In the genomic region with DNA sequence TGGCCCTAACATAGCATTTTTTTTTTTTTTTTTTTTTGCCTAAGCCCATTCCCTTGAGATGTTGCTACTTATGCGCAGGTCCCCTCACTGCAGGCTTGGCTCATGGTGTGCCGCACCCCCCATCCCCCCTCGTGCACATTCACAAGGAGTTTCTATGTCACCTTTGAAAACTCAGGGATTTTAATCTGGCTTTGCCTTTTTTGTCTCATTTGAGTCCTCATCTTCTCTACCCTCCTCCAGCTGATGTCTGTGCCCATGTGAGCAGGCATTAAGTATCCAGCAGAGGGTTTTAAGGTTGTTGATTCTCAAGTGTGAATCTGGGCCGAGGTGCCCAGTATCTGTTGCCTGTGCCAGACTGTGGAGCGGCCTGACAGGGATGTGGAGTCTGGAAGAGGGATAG, we compare ENCODE assay signal across 18 mouse cellular contexts. TPM values are rescaled to one million over a fixed set of nuclear protein-coding genes. Genes with fewer than 3 reads are reported as not detected.
A peak's percentile ranks its signal among the peaks of the same experiment; 100 is the strongest.
DNase-seq lines count a peak whose midpoint lies in the region; ATAC-seq lines count a peak whose summit lies in the region.
"Had no signal": no experiment of that assay in that cellular context is flagged by ENCODE, and none has a peak within 500 bp of the region (broad histone marks: within the 10 kb centered on the region; RNA-seq: fewer than 3 reads in every experiment).

No protein-coding gene starts in this region.

- H3K4me3 ChIP-seq in forebrain, embryonic 12.5 days (replicated peaks), result no peak overlapping the region
- no peak overlapping the region for H3K4me3 ChIP-seq in forebrain, embryonic 11.5 days (ENCODE audit: low read depth, low read length)
- H3K4me3 ChIP-seq in hindbrain, embryonic 14.5 days (replicated peaks; ENCODE audit: low read length), result no peak overlapping the region
- no peak overlapping the region for H3K4me3 ChIP-seq in hindbrain, embryonic 12.5 days
- H3K4me3 ChIP-seq in embryonic facial prominence, embryonic 10.5 days, result no peak overlapping the region
- peak overlapping the region; percentile 9; the same call in 1 of the 2 replicates for H3K4me3 ChIP-seq in midbrain, embryonic 15.5 days
- H3K4me3 ChIP-seq: heart, embryonic 10.5 days; limb, embryonic 12.5 days had no signal

- peak overlapping the region; percentile 56; the same call in 1 of the 2 replicates for H3K27ac ChIP-seq in forebrain, embryonic 12.5 days
- H3K27ac ChIP-seq in forebrain, embryonic 11.5 days (ENCODE audit: low read depth, low read length), result no peak overlapping the region
- no peak overlapping the region for H3K27ac ChIP-seq in hindbrain, embryonic 14.5 days
- H3K27ac ChIP-seq in hindbrain, embryonic 12.5 days, result no peak overlapping the region
- H3K27ac ChIP-seq in embryonic facial prominence, embryonic 10.5 days (replicated peaks), result peak overlapping the region; percentile 30
- no peak overlapping the region for H3K27ac ChIP-seq in midbrain, embryonic 15.5 days
- H3K27ac ChIP-seq: left cerebral cortex, adult 2 months; limb, embryonic 12.5 days had no signal

- no peak overlapping the region for H3K9ac ChIP-seq in forebrain, embryonic 12.5 days
- no peak overlapping the region; the same call in 1 of the 2 replicates for H3K9ac ChIP-seq in forebrain, embryonic 11.5 days (ENCODE audit: low read length)
- H3K9ac ChIP-seq in hindbrain, embryonic 14.5 days, result no peak overlapping the region
- H3K9ac ChIP-seq in hindbrain, embryonic 12.5 days, result no peak overlapping the region
- no peak overlapping the region for H3K9ac ChIP-seq in midbrain, embryonic 15.5 days
- H3K9ac ChIP-seq: limb, embryonic 12.5 days had no signal

- H3K27me3 ChIP-seq in forebrain, embryonic 12.5 days, result peaks cover 6% of the 10 kb centered on the region; the same call in 1 of the 2 replicates
- no peaks in the 10 kb centered on the region; the same call in 1 of the 2 replicates for H3K27me3 ChIP-seq in forebrain, embryonic 11.5 days (ENCODE audit: control insufficient read depth, insufficient read depth, low read length)
- H3K27me3 ChIP-seq in hindbrain, embryonic 14.5 days (ENCODE audit: control insufficient read depth, insufficient read depth, low read length), result peaks cover 3% of the 10 kb centered on the region; the same call in 1 of the 2 replicates
- H3K27me3 ChIP-seq in hindbrain, embryonic 12.5 days, result peaks cover 13% of the 10 kb centered on the region; the same call in 1 of the 2 replicates
- peaks cover 23% of the 10 kb centered on the region for H3K27me3 ChIP-seq in embryonic facial prominence, embryonic 10.5 days (replicated peaks; ENCODE audit: low read depth, poor library complexity, severe bottlenecking)
- no peaks in the 10 kb centered on the region for H3K27me3 ChIP-seq in midbrain, embryonic 15.5 days (replicated peaks)
- H3K27me3 ChIP-seq: Patski had no signal

- H3K36me3 ChIP-seq in forebrain, embryonic 12.5 days (replicated peaks), result no peaks in the 10 kb centered on the region
- no peaks in the 10 kb centered on the region for H3K36me3 ChIP-seq in forebrain, embryonic 11.5 days (ENCODE audit: control insufficient read depth, insufficient read depth, low read length)
- H3K36me3 ChIP-seq in hindbrain, embryonic 14.5 days (replicated peaks; ENCODE audit: control insufficient read depth, insufficient read depth), result no peaks in the 10 kb centered on the region
- H3K36me3 ChIP-seq in hindbrain, embryonic 12.5 days, result no peaks in the 10 kb centered on the region
- no peaks in the 10 kb centered on the region for H3K36me3 ChIP-seq in embryonic facial prominence, embryonic 10.5 days (replicated peaks)
- H3K36me3 ChIP-seq in midbrain, embryonic 15.5 days (replicated peaks), result no peaks in the 10 kb centered on the region
- H3K36me3 ChIP-seq: heart, embryonic 10.5 days; limb, embryonic 12.5 days had no signal

- H3K4me1 ChIP-seq in forebrain, embryonic 12.5 days, result peaks cover 33% of the 10 kb centered on the region
- peaks cover 6% of the 10 kb centered on the region for H3K4me1 ChIP-seq in forebrain, embryonic 11.5 days (replicated peaks; ENCODE audit: control insufficient read depth, insufficient read depth, low read length)
- H3K4me1 ChIP-seq in hindbrain, embryonic 14.5 days (replicated peaks; ENCODE audit: control insufficient read depth, insufficient read depth, low read length), result peaks cover 15% of the 10 kb centered on the region
- H3K4me1 ChIP-seq in hindbrain, embryonic 12.5 days, result peaks cover 13% of the 10 kb centered on the region
- peaks cover 49% of the 10 kb centered on the region for H3K4me1 ChIP-seq in embryonic facial prominence, embryonic 10.5 days
- peaks cover 39% of the 10 kb centered on the region for H3K4me1 ChIP-seq in midbrain, embryonic 15.5 days

- no peaks in the 10 kb centered on the region for H3K9me3 ChIP-seq in forebrain, embryonic 12.5 days
- no peaks in the 10 kb centered on the region for H3K9me3 ChIP-seq in forebrain, embryonic 11.5 days (ENCODE audit: control insufficient read depth, low read length)
- no peaks in the 10 kb centered on the region for H3K9me3 ChIP-seq in hindbrain, embryonic 14.5 days (ENCODE audit: control insufficient read depth, low read length)
- no peaks in the 10 kb centered on the region for H3K9me3 ChIP-seq in hindbrain, embryonic 12.5 days (replicated peaks)
- H3K9me3 ChIP-seq in embryonic facial prominence, embryonic 10.5 days, result no peaks in the 10 kb centered on the region
- H3K9me3 ChIP-seq in midbrain, embryonic 15.5 days, result no peaks in the 10 kb centered on the region
- H3K9me3 ChIP-seq: heart, embryonic 10.5 days; limb, embryonic 12.5 days had no signal

- H3K4me2 ChIP-seq in forebrain, embryonic 12.5 days, result no peak overlapping the region; the same call in 1 of the 2 replicates
- no peak overlapping the region for H3K4me2 ChIP-seq in forebrain, embryonic 11.5 days (ENCODE audit: low read depth, low read length, severe bottlenecking)
- peak overlapping the region; percentile 11; the same call in 1 of the 2 replicates for H3K4me2 ChIP-seq in hindbrain, embryonic 14.5 days (replicated peaks)
- H3K4me2 ChIP-seq in hindbrain, embryonic 12.5 days (replicated peaks), result no peak overlapping the region
- peak overlapping the region; percentile 96 for H3K4me2 ChIP-seq in midbrain, embryonic 15.5 days
- H3K4me2 ChIP-seq: limb, embryonic 12.5 days had no signal

- WGBS in forebrain, embryonic 12.5 days, result 27% methylated on average over 5 of the region's 5 CpGs
- WGBS in forebrain, embryonic 11.5 days, result 25% methylated on average over 5 of the region's 5 CpGs
- 31% methylated on average over 5 of the region's 5 CpGs for WGBS in hindbrain, embryonic 14.5 days
- 37% methylated on average over 5 of the region's 5 CpGs for WGBS in hindbrain, embryonic 12.5 days
- 33% methylated on average over 5 of the region's 5 CpGs for WGBS in embryonic facial prominence, embryonic 10.5 days
- 24% methylated on average over 5 of the region's 5 CpGs for WGBS in midbrain, embryonic 15.5 days

- no peak for DNase-seq in forebrain, embryonic 11.5 days (ENCODE audit: low spot score)
- DNase-seq in hindbrain, embryonic 14.5 days (ENCODE audit: low spot score), result no peak
- no peak for DNase-seq in embryonic facial prominence, embryonic 10.5 days (ENCODE audit: low spot score)
- no peak for DNase-seq in c-Kit-positive CD71-positive TER-119-positive erythroid progenitor cells, embryonic 14.5 days (ENCODE audit: low spot score)
- DNase-seq in left cerebral cortex, adult 18-20 months (ENCODE audit: low spot score in 2 of 2), result no peak
- DNase-seq: cerebellum, adult 11-12 months; cerebellum, postnatal 36 days; gastrocnemius, postnatal 10 days; right cerebral cortex, postnatal 14 days had no signal

- ATAC-seq in forebrain, embryonic 12.5 days (ENCODE audit: low FRiP score), result no peak
- ATAC-seq in forebrain, embryonic 11.5 days (replicated peaks; ENCODE audit: low FRiP score), result no peak
- ATAC-seq in hindbrain, embryonic 14.5 days (ENCODE audit: low FRiP score), result no peak
- no peak for ATAC-seq in hindbrain, embryonic 12.5 days (ENCODE audit: low FRiP score)
- ATAC-seq in midbrain, embryonic 15.5 days (replicated peaks), result no peak
- ATAC-seq: Patski had no signal

RNA-seq across cellular contexts. Expression of a gene that starts 2.8 kb away (rescaled TPM):
- 2.4 and 2.9 TPM in 2 replicates for polyA plus RNA-seq in forebrain, embryonic 12.5 days (2016; fragmentation: Nextera tagmentation; extraction: Ambion mirVana)
- 1.5 and 1.8 TPM in 2 replicates for polyA plus RNA-seq in forebrain, embryonic 11.5 days (2014; fragmentation: Nextera tagmentation; extraction: Ambion mirVana)
- 17.3 and 19.3 TPM in 2 replicates for polyA plus RNA-seq in hindbrain, embryonic 14.5 days (2014; fragmentation: Nextera tagmentation; extraction: Ambion mirVana)
- 3.9 and 4.2 TPM in 2 replicates for polyA plus RNA-seq in hindbrain, embryonic 12.5 days (2016; fragmentation: Nextera tagmentation; extraction: Ambion mirVana)
- 0.75 and 0.85 TPM in 2 replicates for polyA plus RNA-seq in embryonic facial prominence, embryonic 10.5 days (2016; fragmentation: Nextera tagmentation; extraction: Ambion mirVana)
- 13.8 and 14.4 TPM in 2 replicates for polyA plus RNA-seq in midbrain, embryonic 15.5 days (2015; fragmentation: Nextera tagmentation; extraction: Ambion mirVana)
- 10 to 100 TPM; 76.3 to 77.5 TPM for total RNA-seq in left cerebral cortex, adult 18-20 months (2021)

RNA-seq across cellular contexts. Expression of a gene that starts 17.9 kb away (rescaled TPM):
- not detected in 2 replicates for polyA plus RNA-seq in forebrain, embryonic 12.5 days (2016; fragmentation: Nextera tagmentation; extraction: Ambion mirVana)
- polyA plus RNA-seq in forebrain, embryonic 11.5 days (2014; fragmentation: Nextera tagmentation; extraction: Ambion mirVana), result not detected in 2 replicates
- polyA plus RNA-seq in hindbrain, embryonic 14.5 days (2014; fragmentation: Nextera tagmentation; extraction: Ambion mirVana), result 0.80 TPM in 1 of 2 replicates, not detected in the other
- polyA plus RNA-seq in hindbrain, embryonic 12.5 days (2016; fragmentation: Nextera tagmentation; extraction: Ambion mirVana), result not detected in 2 replicates
- polyA plus RNA-seq in embryonic facial prominence, embryonic 10.5 days (2016; fragmentation: Nextera tagmentation; extraction: Ambion mirVana), result not detected in 2 replicates
- polyA plus RNA-seq in midbrain, embryonic 15.5 days (2015; fragmentation: Nextera tagmentation; extraction: Ambion mirVana), result not detected in 2 replicates
- total RNA-seq in left cerebral cortex, adult 18-20 months (2021), result 10 to 100 TPM; 19.5 to 20.8 TPM
- polyA plus RNA-seq: heart, embryonic 10.5 days; limb, embryonic 12.5 days; liver, embryonic 16.5 days; urinary bladder, adult 2 months had no signal

Comparison
In these comparisons a context has a peak if more than half of its experiments do, and no peak if none do; other contexts are left out.
1. H3K27ac ChIP-seq: peak in forebrain, embryonic 12.5 days (single experiment) and embryonic facial prominence, embryonic 10.5 days (single experiment); none in forebrain, embryonic 11.5 days (single experiment), hindbrain, embryonic 14.5 days (single experiment), hindbrain, embryonic 12.5 days (single experiment) and midbrain, embryonic 15.5 days (single experiment).
2. H3K4me2 ChIP-seq: peak in hindbrain, embryonic 14.5 days (single experiment) and midbrain, embryonic 15.5 days (single experiment); none in forebrain, embryonic 12.5 days (single experiment), forebrain, embryonic 11.5 days (single experiment) and hindbrain, embryonic 12.5 days (single experiment).